Mouse (Mus musculus) midbrain, embryonic 16.5 days (tissue): ENCODE results near the gene Dyrk3. TPM values are rescaled to one million over a fixed set of nuclear protein-coding genes. Genes with fewer than 3 reads are reported as not detected.

Experiments used
- ATAC-seq: fragments of 200-750 bp; cut with Nextera tagmentation; 2 replicates; pipeline ENCODE4 v1.8.0; 2017; ENCODE audit warnings: moderate TSS enrichment
- H3K27ac ChIP-seq: fragments of 300-500 bp; sonication (generic); 2 replicates; pipeline ENCODE4 v1.5.1; 2014; ENCODE audit warnings: mild to moderate bottlenecking, low read length, mixed read lengths
- H3K27me3 ChIP-seq: fragments of 300-500 bp; sonication (generic); 2 replicates; pipeline ENCODE4 v1.6.1; 2014; ENCODE audit warnings: low read depth, low read length, mixed read lengths; ENCODE audit not compliant: control insufficient read depth, insufficient read depth
- H3K36me3 ChIP-seq: fragments of 300-500 bp; sonication (generic); 2 replicates; pipeline ENCODE4 v1.6.1; 2014; ENCODE audit warnings: mild to moderate bottlenecking, low read length, moderate library complexity, mixed read lengths; ENCODE audit not compliant: control insufficient read depth, insufficient read depth
- H3K4me1 ChIP-seq: fragments of 300-500 bp; sonication (generic); 2 replicates; pipeline ENCODE4 v1.6.1; 2014; ENCODE audit warnings: mild to moderate bottlenecking, low read length, mixed read lengths; ENCODE audit not compliant: control insufficient read depth, insufficient read depth
- H3K4me2 ChIP-seq: fragments of 300-500 bp; sonication (generic); 2 replicates; pipeline ENCODE4 v1.6.1; 2014; ENCODE audit warnings: mild to moderate bottlenecking, low read length, mixed read lengths
- H3K4me3 ChIP-seq: fragments of 300-500 bp; sonication (generic); 2 replicates; pipeline ENCODE4 v1.5.1; 2014; ENCODE audit warnings: low read depth, mild to moderate bottlenecking, low read length, moderate library complexity, mixed read lengths
- H3K9ac ChIP-seq: fragments of 300-500 bp; sonication (generic); 2 replicates; pipeline ENCODE4 v1.6.1; 2014; ENCODE audit warnings: low read depth, low read length, mixed read lengths
- H3K9me3 ChIP-seq: fragments of 300-500 bp; sonication (generic); replicated peaks from 2 replicates; pipeline ENCODE4 v1.6.1; 2014; ENCODE audit warnings: mild to moderate bottlenecking, low read length, mixed read lengths; ENCODE audit not compliant: control insufficient read depth, poor library complexity, severe bottlenecking
- WGBS: fragments of 180-500 bp; shearing (Covaris S2); extraction: QIAGEN DNeasy Blood & Tissue Kit; methylation state at CpG from one replicate; pipeline ENCODE4 v1.1.7; 2014; 5-methylcytosine and 5-hydroxymethylcytosine counted together
- polyA plus RNA-seq: library from polyadenylated mRNA; unstranded; fragments of >200 nt; fragmentation: Nextera tagmentation; extraction: Ambion mirVana; gene quantifications from 2 replicates; pipeline ENCODE4 v1.2.1, GENCODE M21; 2015

The Dyrk3 gene
- polyA plus RNA-seq, 1 experiment from 2014 or later: 14.1 TPM

DNA sequence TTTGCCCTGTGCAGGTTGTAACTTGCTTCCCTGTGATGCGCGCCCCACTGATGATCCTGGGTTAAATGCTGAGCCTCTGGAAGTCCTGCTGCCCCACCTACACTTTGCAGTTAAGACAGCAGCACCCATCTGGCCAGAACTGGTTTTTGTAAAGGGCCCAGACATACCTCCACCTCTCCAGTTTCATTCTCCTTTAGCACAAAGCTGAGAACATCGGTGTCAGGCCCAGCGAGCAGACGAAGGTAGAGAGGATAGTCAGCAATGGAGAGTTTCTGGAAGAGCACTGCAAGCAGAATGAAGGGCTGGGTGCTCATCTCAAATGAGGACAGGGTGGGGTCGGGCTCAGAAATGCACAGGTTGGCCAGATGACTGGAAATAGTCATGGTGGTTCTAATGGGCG is 42.2 kb upstream of the Dyrk3 start:
- Histone ChIP-seq H3K9ac (no peak overlapping the region), H3K36me3 (peaks cover 6% of the 10 kb centered on the region), H3K4me2 (no peak overlapping the region), H3K4me1 (no peaks in the 10 kb centered on the region), H3K4me3 (no peak overlapping the region), H3K9me3 (no peaks in the 10 kb centered on the region), H3K27me3 (no peaks in the 10 kb centered on the region), H3K27ac (no peak overlapping the region)
- 97% methylated on average over 7 of the region's 7 CpGs for WGBS
- ATAC-seq: no peak

DNA sequence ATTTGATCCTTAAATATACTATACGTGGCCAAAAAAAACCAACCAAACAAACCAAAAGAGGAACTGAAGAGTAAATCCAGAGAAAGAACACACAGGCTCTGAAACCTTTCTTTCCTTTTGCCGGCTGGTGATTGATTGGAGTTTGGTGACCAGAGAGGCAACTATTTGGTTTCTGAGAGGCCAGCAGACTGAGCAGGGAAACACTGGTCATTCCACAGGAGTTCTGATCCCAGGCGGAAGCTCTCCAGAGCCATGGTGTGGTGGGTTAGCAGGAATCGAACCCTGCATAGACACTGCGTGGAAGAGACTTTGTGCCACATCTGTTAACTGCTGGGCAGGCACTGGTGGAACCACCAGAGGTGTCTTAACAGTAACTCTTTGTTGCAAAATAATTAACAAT is 39.9 kb upstream of the Dyrk3 start:
- Histone ChIP-seq H3K4me1 (no peaks in the 10 kb centered on the region), H3K36me3 (peaks cover 14% of the 10 kb centered on the region), H3K4me3 (no peak overlapping the region), H3K27me3 (no peaks in the 10 kb centered on the region), H3K9ac (no peak overlapping the region), H3K9me3 (no peaks in the 10 kb centered on the region), H3K27ac (no peak overlapping the region), H3K4me2 (no peak overlapping the region)
- ATAC-seq: no peak
- WGBS: 92% methylated on average over 5 of the region's 5 CpGs

DNA sequence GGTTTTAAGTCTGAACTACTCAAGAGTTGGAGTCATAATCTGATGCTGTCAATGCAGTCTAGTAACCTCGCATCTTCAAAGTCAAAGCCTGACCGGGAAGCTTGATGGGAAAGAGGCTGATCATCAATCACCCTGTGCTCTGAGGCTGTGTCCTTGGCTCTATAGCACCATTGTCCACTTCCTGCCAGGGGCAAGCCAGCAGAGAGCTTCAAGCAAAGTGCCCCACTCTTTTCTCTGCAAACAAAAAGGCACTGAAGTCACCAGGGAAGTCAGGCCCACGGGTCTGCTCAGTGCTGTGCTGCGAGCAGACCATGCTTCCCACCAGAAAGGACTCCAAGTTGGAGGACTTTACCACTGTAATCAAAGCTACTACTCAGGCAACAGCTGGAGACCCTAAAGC is 39.1 kb upstream of the Dyrk3 start:
- 94% methylated on average over 4 of the region's 4 CpGs for WGBS
- ATAC-seq: no peak

DNA sequence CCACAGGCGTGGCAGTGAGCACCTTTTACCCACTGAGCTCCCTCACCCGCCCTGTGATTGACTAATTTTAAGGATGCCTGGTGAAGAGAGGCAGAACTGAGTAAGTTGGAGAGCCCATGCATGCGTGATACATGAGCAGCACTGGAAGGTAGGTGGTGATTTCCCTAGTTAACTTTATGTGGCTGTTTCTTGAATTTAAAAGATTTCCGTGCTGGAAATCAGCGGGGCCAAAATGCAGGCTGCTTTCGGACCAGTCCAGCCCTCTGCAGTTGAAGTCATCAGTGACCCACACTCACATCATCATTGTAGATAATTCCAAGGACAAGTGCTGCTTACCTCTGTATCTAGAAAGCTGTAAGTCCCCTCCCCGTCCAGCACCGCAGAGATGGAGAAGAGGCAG is 37.7 kb upstream of the Dyrk3 start:
- Histone ChIP-seq H3K4me1 (no peaks in the 10 kb centered on the region), H3K36me3 (peaks cover 22% of the 10 kb centered on the region)

More for the DNA sequence above, 39.1 kb upstream of the Dyrk3 start:
- H3K4me1 ChIP-seq: no peaks in the 10 kb centered on the region
- H3K36me3 ChIP-seq: peaks cover 16% of the 10 kb centered on the region
- H3K9ac ChIP-seq: no peak overlapping the region
- no peaks in the 10 kb centered on the region for H3K9me3 ChIP-seq
- no peak overlapping the region for H3K4me3 ChIP-seq
- no peaks in the 10 kb centered on the region for H3K27me3 ChIP-seq
- no peak overlapping the region for H3K27ac ChIP-seq
- H3K4me2 ChIP-seq: no peak overlapping the region

DNA sequence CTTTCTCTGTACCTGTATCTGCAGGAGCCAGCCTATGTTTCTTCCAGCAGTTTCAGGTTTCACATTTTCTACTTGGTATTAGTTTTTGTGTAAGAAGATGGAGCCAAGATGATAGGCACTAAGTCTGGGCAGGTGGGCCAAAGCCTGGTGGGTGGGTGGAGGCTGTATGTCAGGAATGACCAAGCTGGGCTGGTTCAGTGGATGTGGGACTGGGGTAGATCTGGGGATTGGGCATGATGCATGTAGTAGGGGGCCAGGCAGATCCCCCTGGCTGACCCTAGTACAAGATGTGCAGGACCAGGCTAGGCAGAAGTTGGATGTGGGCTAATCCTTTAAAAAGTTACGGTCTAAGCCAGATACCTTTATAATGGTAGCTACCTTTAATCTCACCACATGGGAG is 37.0 kb upstream of the Dyrk3 start:
- peaks cover 24% of the 10 kb centered on the region for H3K36me3 ChIP-seq
- no peaks in the 10 kb centered on the region for H3K9me3 ChIP-seq
- 96% methylated on average over 1 of the region's 1 CpGs for WGBS
- no peaks in the 10 kb centered on the region for H3K27me3 ChIP-seq
- H3K27ac ChIP-seq: no peak overlapping the region
- no peak overlapping the region for H3K4me3 ChIP-seq
- ATAC-seq: no peak
- no peak overlapping the region for H3K4me2 ChIP-seq
- no peak overlapping the region for H3K9ac ChIP-seq
- H3K4me1 ChIP-seq: no peaks in the 10 kb centered on the region

More for the DNA sequence above, 37.7 kb upstream of the Dyrk3 start:
- Histone ChIP-seq H3K9ac (no peak overlapping the region), H3K4me2 (no peak overlapping the region), H3K4me3 (no peak overlapping the region), H3K9me3 (no peaks in the 10 kb centered on the region), H3K27ac (no peak overlapping the region), H3K27me3 (no peaks in the 10 kb centered on the region)
- ATAC-seq: no peak
- 95% methylated on average over 8 of the region's 8 CpGs for WGBS

DNA sequence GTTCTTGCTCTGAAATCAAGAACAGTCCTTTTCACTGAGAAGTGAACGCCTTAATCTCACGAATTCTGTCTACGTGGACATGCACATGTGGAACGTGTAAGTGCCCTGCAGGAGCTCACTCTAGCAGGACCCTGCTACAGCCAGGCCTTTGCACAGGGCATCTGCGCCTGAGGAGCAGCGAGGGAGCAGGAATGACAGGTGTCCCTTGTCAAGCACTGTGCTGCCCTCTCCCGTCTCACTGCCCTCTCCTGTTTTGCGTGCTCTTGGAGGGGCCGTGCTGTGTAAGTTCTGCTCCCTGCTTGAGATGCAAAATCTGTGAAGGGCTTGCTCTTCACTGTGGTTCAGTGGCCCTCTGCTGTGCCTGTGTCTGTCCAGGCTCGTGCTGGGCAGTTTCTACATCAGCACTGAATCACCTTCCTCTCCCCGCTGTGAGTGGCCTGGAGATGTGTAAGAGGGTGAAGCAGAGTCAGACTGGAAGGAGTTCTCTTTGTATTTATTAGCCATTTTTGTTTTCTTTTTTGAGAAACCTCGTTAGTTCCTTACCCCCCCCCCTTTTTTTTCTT is 36.2 kb upstream of the Dyrk3 start:
- Histone ChIP-seq H3K27ac (no peak overlapping the region), H3K27me3 (no peaks in the 10 kb centered on the region), H3K9ac (no peak overlapping the region), H3K4me2 (no peak overlapping the region), H3K4me3 (no peak overlapping the region), H3K36me3 (peaks cover 23% of the 10 kb centered on the region), H3K9me3 (no peaks in the 10 kb centered on the region), H3K4me1 (no peaks in the 10 kb centered on the region)
- no peak for ATAC-seq
- 85% methylated on average over 12 of the region's 12 CpGs for WGBS

DNA sequence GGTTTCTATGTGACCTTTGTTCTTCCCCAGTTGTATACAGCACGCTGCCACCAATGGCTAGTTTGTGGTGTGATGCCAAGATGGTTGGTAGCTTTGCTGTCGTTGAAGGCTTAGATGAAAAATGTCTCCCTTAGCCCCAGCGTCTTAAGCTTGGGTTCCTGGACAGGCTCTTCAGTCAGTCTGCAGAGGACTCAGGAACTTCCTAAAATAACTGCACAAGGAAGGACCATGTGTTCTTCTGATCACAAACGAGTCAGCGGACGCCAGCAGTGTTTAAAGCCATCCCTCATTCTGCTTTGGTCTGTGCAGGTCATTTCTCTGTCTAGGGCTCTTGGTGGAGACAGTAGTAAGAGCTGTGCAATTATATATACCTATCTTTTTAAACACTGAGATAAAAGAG is 35.7 kb upstream of the Dyrk3 start:
- no peaks in the 10 kb centered on the region for H3K4me1 ChIP-seq
- no peak overlapping the region for H3K4me3 ChIP-seq
- H3K36me3 ChIP-seq: peaks cover 25% of the 10 kb centered on the region
- no peaks in the 10 kb centered on the region for H3K9me3 ChIP-seq
- no peak for ATAC-seq
- no peak overlapping the region for H3K27ac ChIP-seq
- WGBS: 91% methylated on average over 6 of the region's 6 CpGs
- H3K9ac ChIP-seq: no peak overlapping the region
- H3K4me2 ChIP-seq: no peak overlapping the region
- H3K27me3 ChIP-seq: no peaks in the 10 kb centered on the region

DNA sequence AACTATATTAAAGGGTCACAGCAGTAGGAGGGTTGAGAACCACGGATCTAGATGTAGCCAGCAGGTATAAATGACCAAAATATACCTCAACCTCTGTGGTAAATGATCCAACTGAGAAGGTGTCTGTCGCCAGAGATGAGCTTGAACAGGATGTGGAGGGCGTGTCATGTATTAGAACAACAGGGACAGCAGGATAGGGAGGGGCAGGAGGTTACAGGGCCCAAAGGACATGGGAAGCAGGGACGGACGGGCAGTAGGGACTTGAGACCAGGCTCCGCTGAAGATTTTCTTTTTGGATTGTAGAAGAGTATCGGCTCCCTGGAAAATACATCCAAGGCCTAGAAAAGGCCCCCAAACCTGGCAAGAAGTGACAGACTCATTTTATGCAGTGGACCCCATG is 34.9 kb upstream of the Dyrk3 start:
- Histone ChIP-seq H3K9me3 (no peaks in the 10 kb centered on the region), H3K36me3 (peaks cover 33% of the 10 kb centered on the region), H3K4me2 (no peak overlapping the region), H3K4me1 (no peaks in the 10 kb centered on the region), H3K27ac (no peak overlapping the region), H3K4me3 (no peak overlapping the region), H3K27me3 (no peaks in the 10 kb centered on the region), H3K9ac (no peak overlapping the region)
- no peak for ATAC-seq
- 86% methylated on average over 7 of the region's 7 CpGs for whole genome bisulfite sequencing

DNA sequence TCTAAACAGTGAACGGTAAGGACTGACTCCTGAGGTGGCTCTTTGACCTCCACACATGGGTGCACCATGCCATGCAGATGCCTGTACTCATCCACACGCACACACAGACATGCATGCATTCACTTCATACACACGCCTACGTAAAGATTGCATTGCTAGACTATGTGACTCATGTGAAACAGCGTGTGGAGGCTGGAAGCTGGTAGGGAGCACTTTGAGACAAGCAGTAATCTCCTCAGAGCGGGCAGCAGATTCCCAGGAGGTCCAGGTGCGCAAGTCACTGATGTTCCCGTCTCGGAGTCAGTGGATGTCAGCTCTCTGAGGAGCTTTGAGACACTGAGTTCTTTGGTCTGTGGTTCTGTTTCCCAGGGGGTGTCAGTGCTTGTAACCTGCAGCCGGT is 29.5 kb upstream of the Dyrk3 start:
- H3K27ac ChIP-seq: no peak overlapping the region
- no peak overlapping the region for H3K9ac ChIP-seq
- no peak overlapping the region for H3K4me2 ChIP-seq
- no peaks in the 10 kb centered on the region for H3K9me3 ChIP-seq
- no peak for ATAC-seq
- H3K4me3 ChIP-seq: no peak overlapping the region
- H3K27me3 ChIP-seq: no peaks in the 10 kb centered on the region
- 94% methylated on average over 10 of the region's 10 CpGs for WGBS
- H3K36me3 ChIP-seq: peaks cover 49% of the 10 kb centered on the region
- H3K4me1 ChIP-seq: no peaks in the 10 kb centered on the region
